Comparison of ENCODE assay signal across 8 mouse cellular contexts in genomic region chr9:53536558-53537320, GRCm38 (mm10). TPM values are rescaled to one million over a fixed set of nuclear protein-coding genes. Genes with fewer than 3 reads are reported as not detected.
DNase-seq lines count a peak whose midpoint lies in the region; ATAC-seq lines count a peak whose summit lies in the region.

Gene Atm (minus strand): TSS chr9:53536740.
Gene Npat (plus strand): TSS chr9:53537047.

- H3K4me2 ChIP-seq in lung, embryonic 16.5 days (ENCODE audit: low read depth, low read length): peak within 1 kb of the TSS; percentile 95

- peak within 1 kb of the TSS; percentile 93 for H3K27ac ChIP-seq in lung, embryonic 16.5 days (ENCODE audit: low read length)

- peak; percentile 95 to 99 for ATAC-seq in hematopoietic stem cell, adult 5-6 weeks (replicated peaks in 1 of 2; ENCODE audit: insufficient read depth in 1 of 2, low FRiP score in 2 of 2, low TSS enrichment in 1 of 2, low read depth in 1 of 2, poor library complexity in 2 of 2, severe bottlenecking in 2 of 2)
- peak; percentile 100 for ATAC-seq in lung, embryonic 16.5 days (ENCODE audit: low read depth)

- WGBS in lung, embryonic 16.5 days: under 1% methylated on average over 69 of the region's 69 CpGs

- H3K4me3 ChIP-seq in lung, embryonic 16.5 days (ENCODE audit: low read length): peak within 1 kb of the TSS; percentile 77

- H3K9ac ChIP-seq in lung, embryonic 16.5 days (ENCODE audit: low read length): peak within 1 kb of the TSS; percentile 87

- DNase-seq in MEL-GATA-1-ER (ENCODE audit: extremely low read depth, low read depth): peak; percentile 97
- peak; percentile 99 for DNase-seq in cerebellum, adult 8-10 months
- peak; percentile 100 for DNase-seq in forelimb bud, embryonic 11.5 days (ENCODE audit: low read depth, low spot score)
- DNase-seq in layer of hippocampus, adult 9-10 months (ENCODE audit: low spot score): peak; percentile 96
- DNase-seq in ovary, postnatal 10 days (ENCODE audit: low spot score): peak; percentile 94
- DNase-seq in thymus, postnatal 10 days (ENCODE audit: low spot score in 2 of 2): peak; percentile 99

- no peaks in the 10 kb centered on the region for H3K27me3 ChIP-seq in lung, embryonic 16.5 days (ENCODE audit: control insufficient read depth, insufficient read depth, low read depth, low read length)

- H3K9me3 ChIP-seq in lung, embryonic 16.5 days (ENCODE audit: control insufficient read depth, low read length): no peaks in the 10 kb centered on the region

- no peaks in the 10 kb centered on the region for H3K36me3 ChIP-seq in lung, embryonic 16.5 days (ENCODE audit: control insufficient read depth, insufficient read depth, low read length)

- peaks cover 11% of the 10 kb centered on the region for H3K4me1 ChIP-seq in lung, embryonic 16.5 days (replicated peaks; ENCODE audit: control insufficient read depth, insufficient read depth, low read length)

RNA-seq across cellular contexts. Expression of gene Atm, which starts in this region (rescaled TPM):
- total RNA-seq in hematopoietic stem cell, adult 5-6 weeks (2017): 64.8 and 69.7 TPM in 2 replicates
- polyA plus RNA-seq in lung, embryonic 16.5 days (2015; fragmentation: Nextera tagmentation; extraction: Ambion mirVana): 8.9 and 9.9 TPM in 2 replicates

RNA-seq across cellular contexts. Expression of gene Npat, which starts in this region (rescaled TPM):
- 27.8 and 37.9 TPM in 2 replicates for total RNA-seq in hematopoietic stem cell, adult 5-6 weeks (2017)
- 19.1 and 20.2 TPM in 2 replicates for polyA plus RNA-seq in lung, embryonic 16.5 days (2015; fragmentation: Nextera tagmentation; extraction: Ambion mirVana)

Comparison
In these comparisons a context has a peak if more than half of its experiments do, and no peak if none do; other contexts are left out.
1. Peak in every context shown above with its lines: DNase-seq, ATAC-seq, H3K4me3 ChIP-seq and H3K27ac ChIP-seq.